Mouse (Mus musculus) intestine, postnatal 0 days (tissue): ENCODE results near the gene Rasgrf2. TPM values are rescaled to one million over a fixed set of nuclear protein-coding genes. Genes with fewer than 3 reads are reported as not detected.

Experiments
- ATAC-seq: fragments of 200-750 bp; cut with Nextera tagmentation; 2 replicates; pipeline ENCODE4 v1.8.0; 2017; ENCODE audit warnings: mild to moderate bottlenecking, moderate TSS enrichment, moderate library complexity
- H3K27ac ChIP-seq: fragments of 300-500 bp; sonication (generic); 2 replicates; pipeline ENCODE4 v1.5.1; 2014; ENCODE audit warnings: mild to moderate bottlenecking, low read depth, low read length, moderate library complexity
- H3K27me3 ChIP-seq: fragments of 300-500 bp; sonication (generic); replicated peaks from 2 replicates; pipeline ENCODE4 v1.6.1; 2014; ENCODE audit warnings: low read length, mixed read lengths; ENCODE audit not compliant: control insufficient read depth, insufficient read depth
- H3K36me3 ChIP-seq: fragments of 300-500 bp; sonication (generic); 2 replicates; pipeline ENCODE4 v1.6.1; 2014; ENCODE audit warnings: mild to moderate bottlenecking, moderate library complexity; ENCODE audit not compliant: control insufficient read depth, insufficient read depth
- H3K4me1 ChIP-seq: fragments of 300-500 bp; sonication (generic); replicated peaks from 2 replicates; pipeline ENCODE4 v1.6.1; 2014; ENCODE audit warnings: antibody characterized with exemption, low read length, mixed read lengths; ENCODE audit not compliant: control insufficient read depth, insufficient read depth
- H3K4me2 ChIP-seq: fragments of 300-500 bp; sonication (generic); replicated peaks from 2 replicates; pipeline ENCODE4 v1.6.1; 2014; ENCODE audit warnings: low read depth, mild to moderate bottlenecking, moderate library complexity
- H3K4me3 ChIP-seq: fragments of 300-500 bp; sonication (generic); 2 replicates; pipeline ENCODE4 v1.5.1; 2014; ENCODE audit warnings: low read depth, low read length
- H3K9ac ChIP-seq: fragments of 300-500 bp; sonication (generic); 2 replicates; pipeline ENCODE4 v1.6.1; 2014; ENCODE audit warnings: mild to moderate bottlenecking, low read depth, low read length
- H3K9me3 ChIP-seq: fragments of 300-500 bp; sonication (generic); 2 replicates; pipeline ENCODE4 v1.6.1; 2016; ENCODE audit warnings: mixed run types; ENCODE audit not compliant: control insufficient read depth
- CTCF ChIP-seq: sonication (generic); IDR thresholded peaks from 2 replicates; pipeline ENCODE4 v1.5.1; 2016; ENCODE audit warnings: low read depth, mild to moderate bottlenecking, control low read depth, antibody characterized with exemption, moderate library complexity
- WGBS: fragments of 180-500 bp; shearing (Covaris S2); extraction: QIAGEN DNeasy Blood & Tissue Kit; methylation state at CpG from one replicate; pipeline ENCODE4 v1.1.7; 2014; 5-methylcytosine and 5-hydroxymethylcytosine counted together
- polyA plus RNA-seq: library from polyadenylated mRNA; unstranded; fragments of >200 nt; fragmentation: Nextera tagmentation; extraction: Ambion mirVana; gene quantifications from 2 replicates; pipeline ENCODE4 v1.2.1, GENCODE M21; 2015

Rasgrf2 gene
- polyA plus RNA-seq, 1 experiment from 2014 or later, result 2.9 TPM

DNA sequence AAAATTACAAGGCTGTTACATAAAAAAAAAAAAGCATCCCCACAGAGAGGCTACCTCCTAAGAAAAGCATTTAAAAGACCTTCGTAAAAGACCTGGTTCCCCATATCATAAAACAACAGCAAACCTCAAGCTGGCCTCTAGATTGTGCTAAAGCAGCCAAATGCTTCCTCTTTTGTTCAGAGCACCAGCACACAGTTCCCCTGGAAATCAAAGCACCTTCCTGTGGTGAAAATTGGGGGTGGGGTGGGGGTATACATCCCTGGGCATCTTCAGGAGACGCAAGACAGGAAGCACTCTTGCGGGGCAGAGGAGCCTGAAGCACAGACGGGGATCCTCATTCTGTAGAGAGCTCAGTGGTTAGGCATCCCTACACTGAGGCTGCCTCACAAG, 216.3 kb downstream of the Rasgrf2 start:
- H3K36me3 ChIP-seq, result no peaks in the 10 kb centered on the region
- H3K4me3 ChIP-seq, result no peak overlapping the region
- no peaks in the 10 kb centered on the region for H3K27me3 ChIP-seq
- H3K9me3 ChIP-seq, result no peaks in the 10 kb centered on the region
- H3K27ac ChIP-seq, result no peak overlapping the region
- WGBS, result 65% methylated on average over 4 of the region's 4 CpGs
- no peaks in the 10 kb centered on the region; the same call in 1 of the 2 replicates for H3K4me1 ChIP-seq
- no peak overlapping the region for H3K4me2 ChIP-seq
- H3K9ac ChIP-seq, result no peak overlapping the region
- no peak for TF ChIP-seq CTCF
- no peak for ATAC-seq

GRCm38 (mm10) chr13:91911652-91912051, 219.8 kb downstream of the Rasgrf2 start:
- Histone ChIP-seq H3K4me2 (no peak overlapping the region), H3K9me3 (no peaks in the 10 kb centered on the region), H3K27ac (peak overlapping the region; percentile 37; the same call in 1 of the 2 replicates), H3K36me3 (no peaks in the 10 kb centered on the region), H3K4me3 (no peak overlapping the region), H3K9ac (no peak overlapping the region), H3K27me3 (no peaks in the 10 kb centered on the region), H3K4me1 (no peaks in the 10 kb centered on the region; the same call in 1 of the 2 replicates)
- no peak for TF ChIP-seq CTCF
- no peak; the same call in 1 of the 2 replicates for ATAC-seq

DNA sequence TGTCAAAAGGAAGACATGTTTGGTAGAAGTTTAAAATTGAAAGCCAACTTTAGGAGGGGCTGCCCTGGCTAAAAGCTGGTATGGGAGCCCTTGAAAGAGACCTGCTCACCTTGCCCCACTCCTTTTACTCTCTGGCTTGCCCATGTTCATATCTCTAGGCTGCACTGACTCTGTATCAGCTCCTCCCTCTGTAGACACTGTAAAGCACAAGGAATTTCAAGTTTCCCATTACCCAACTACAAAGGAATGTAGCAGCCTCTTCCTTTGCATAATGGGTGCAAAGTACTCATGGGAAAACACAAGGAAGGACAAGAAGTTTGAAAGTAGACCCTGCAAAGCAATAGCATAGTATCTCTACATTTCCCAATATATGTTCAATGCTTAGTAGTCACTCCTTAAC, 220.2 kb downstream of the Rasgrf2 start:
- peak; percentile 79 for ATAC-seq
- Histone ChIP-seq H3K4me3 (no peak overlapping the region), H3K4me2 (no peak overlapping the region), H3K36me3 (no peaks in the 10 kb centered on the region), H3K4me1 (no peaks in the 10 kb centered on the region; the same call in 1 of the 2 replicates), H3K27me3 (no peaks in the 10 kb centered on the region), H3K9ac (no peak overlapping the region), H3K27ac (peak overlapping the region; percentile 37; the same call in 1 of the 2 replicates), H3K9me3 (no peaks in the 10 kb centered on the region)
- TF ChIP-seq CTCF, result no peak

GRCm38 (mm10) chr13:91908202-91908980, 223.1 kb downstream of the Rasgrf2 start:
- WGBS, result 40% methylated on average over 10 of the region's 10 CpGs
- ATAC-seq, result no peak
- no peak overlapping the region for H3K27ac ChIP-seq

DNA sequence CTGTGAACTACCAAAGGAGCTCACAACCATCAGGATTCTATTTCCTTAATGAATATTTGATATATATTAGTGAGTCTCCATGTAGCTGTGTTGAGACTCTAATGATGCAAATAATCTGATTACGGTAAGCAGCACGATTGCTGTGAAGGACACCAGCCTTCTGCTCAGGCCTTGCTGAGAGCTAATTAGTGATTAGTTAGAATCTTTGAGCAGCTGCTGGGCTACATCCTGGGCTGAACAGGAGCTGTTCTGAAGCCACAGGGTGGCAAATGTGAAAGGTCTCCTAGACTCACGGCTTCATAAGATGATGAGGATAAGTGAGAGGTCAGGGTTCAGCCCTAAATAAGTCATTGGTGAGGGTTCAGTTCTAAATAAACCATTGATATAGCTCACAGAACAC, 225.1 kb downstream of the Rasgrf2 start:
- WGBS, result 72% methylated on average over 3 of the region's 3 CpGs
- H3K36me3 ChIP-seq, result no peaks in the 10 kb centered on the region

More at GRCm38 (mm10) chr13:91908202-91908980, 223.1 kb downstream of the Rasgrf2 start:
- no peaks in the 10 kb centered on the region; the same call in 1 of the 2 replicates for H3K4me1 ChIP-seq
- H3K9ac ChIP-seq, result no peak overlapping the region
- no peaks in the 10 kb centered on the region for H3K9me3 ChIP-seq
- no peaks in the 10 kb centered on the region for H3K36me3 ChIP-seq
- no peak overlapping the region for H3K4me2 ChIP-seq
- no peak overlapping the region for H3K4me3 ChIP-seq
- H3K27me3 ChIP-seq, result no peaks in the 10 kb centered on the region
- peak; percentile 99 for TF ChIP-seq CTCF

GRCm38 (mm10) chr13:91896476-91896875, 235.0 kb downstream of the Rasgrf2 start:
- H3K9ac ChIP-seq, result no peak overlapping the region
- H3K4me2 ChIP-seq, result no peak overlapping the region
- no peaks in the 10 kb centered on the region for H3K4me1 ChIP-seq
- no peaks in the 10 kb centered on the region for H3K9me3 ChIP-seq
- ATAC-seq, result no peak
- H3K27ac ChIP-seq, result no peak overlapping the region
- no peak for TF ChIP-seq CTCF
- H3K27me3 ChIP-seq, result no peaks in the 10 kb centered on the region
- H3K4me3 ChIP-seq, result no peak overlapping the region
- 47% methylated on average over 1 of the region's 1 CpGs for WGBS
- no peaks in the 10 kb centered on the region for H3K36me3 ChIP-seq

More for the DNA sequence above, 225.1 kb downstream of the Rasgrf2 start:
- Histone ChIP-seq H3K9ac (no peak overlapping the region), H3K9me3 (no peaks in the 10 kb centered on the region), H3K27ac (no peak overlapping the region), H3K4me3 (no peak overlapping the region), H3K4me1 (no peaks in the 10 kb centered on the region; the same call in 1 of the 2 replicates), H3K27me3 (no peaks in the 10 kb centered on the region), H3K4me2 (no peak overlapping the region)
- TF ChIP-seq CTCF, result no peak
- no peak for ATAC-seq
